Mouse (Mus musculus): ENCODE measurements around the gene Abl1.

- TF ChIP-seq POLR2A (IDR thresholded peaks at IDR 0.05; ENCODE audit: insufficient read depth, low read length), result peak; percentile 28
- TF ChIP-seq CTCF (IDR thresholded peaks at IDR 0.05; ENCODE audit: low read depth, low read length), result peak; percentile 4
Observed at GRCm38 (mm10) chr2:31688074-31688925, at the start of gene Abl1.

All from ES-Bruce4 (cell line).